Mouse (Mus musculus) ES-E14 (cell line): ENCODE measurements around the gene Emc4. TPM values are rescaled to one million over a fixed set of nuclear protein-coding genes. Genes with fewer than 3 reads are reported as not detected.

Experiments used
- DNase-seq: peaks from one replicate; pipeline ENCODE4 v3.0.0-alpha.2; 2013; ENCODE audit warnings: low read depth, low spot score
- H3K27ac ChIP-seq: 2 replicates; pipeline ENCODE4 v1.5.1; 2012; ENCODE audit warnings: low read depth, mild to moderate bottlenecking, low read length, moderate library complexity, mixed read lengths; ENCODE audit not compliant: poor library complexity, insufficient read depth, severe bottlenecking
- H3K36me3 ChIP-seq: 2 replicates; pipeline ENCODE4 v1.6.1; 2012; ENCODE audit warnings: mild to moderate bottlenecking, low read length, moderate library complexity, mixed read lengths; ENCODE audit not compliant: control insufficient read depth, poor library complexity, insufficient read depth, severe bottlenecking
- H3K4me1 ChIP-seq, 2 experiments: fragments of 150-350 bp in 1 of 2; sonication (generic) in 1 of 2; 2 replicates each; pipeline ENCODE4 v1.6.1; 2012; ENCODE audit warnings: low read length in 2 of 2, mild to moderate bottlenecking in 1 of 2, mixed read lengths in 1 of 2; ENCODE audit not compliant: control insufficient read depth in 2 of 2, insufficient read depth in 2 of 2, poor library complexity in 1 of 2
- H3K4me3 ChIP-seq, 2 experiments: fragments of 150-350 bp in 1 of 2; sonication (generic) in 1 of 2; 2 replicates each; pipeline ENCODE4 v1.5.1; 2012; ENCODE audit warnings: low read length in 2 of 2, low read depth in 1 of 2, mild to moderate bottlenecking in 1 of 2, mixed read lengths in 1 of 2; ENCODE audit not compliant: insufficient read depth in 1 of 2, poor library complexity in 1 of 2, severe bottlenecking in 1 of 2
- H3K9ac ChIP-seq: 2 replicates; pipeline ENCODE4 v1.6.1; 2012; ENCODE audit warnings: low read depth, mild to moderate bottlenecking, low read length, mixed read lengths; ENCODE audit not compliant: poor library complexity, insufficient read depth, severe bottlenecking
- H3K9me3 ChIP-seq: fragments of 150-350 bp; sonication (generic); 2 replicates; pipeline ENCODE4 v1.6.1; 2012; ENCODE audit warnings: low read depth, mild to moderate bottlenecking, low read length; ENCODE audit not compliant: control insufficient read depth, insufficient read depth
- CHD2 ChIP-seq: IDR thresholded peaks from 2 replicates; pipeline ENCODE4 v1.6.1; 2014; ENCODE audit warnings: mild to moderate bottlenecking, low read depth, low read length, inconsistent platforms
- HCFC1 ChIP-seq: IDR thresholded peaks from 2 replicates; pipeline ENCODE4 v1.6.1; 2012; ENCODE audit warnings: low read length, inconsistent platforms, borderline replicate concordance; ENCODE audit not compliant: insufficient read depth
- MAFK ChIP-seq: IDR thresholded peaks from 2 replicates; pipeline ENCODE4 v1.6.1; 2014; ENCODE audit warnings: mild to moderate bottlenecking, low read depth, low read length, inconsistent platforms; ENCODE audit not compliant: insufficient read depth
- ZC3H11A ChIP-seq: IDR thresholded peaks from 2 replicates; pipeline ENCODE4 v1.6.1; 2012; ENCODE audit warnings: low read depth, mild to moderate bottlenecking, inconsistent platforms, low read length, borderline replicate concordance
- ZNF384 ChIP-seq: IDR thresholded peaks from 2 replicates; pipeline ENCODE4 v1.6.1; 2012; ENCODE audit warnings: low read depth, low read length, inconsistent platforms
- in situ Hi-C, 2 experiments: fragments of 600-800 bp; cut with MboI; formaldehyde crosslinking; loops; one replicate each; pipeline ENCODE4 v1.15.1; 2025; ENCODE audit warnings: low sequenced_read_pairs in 2 of 2, inconsistent platforms in 1 of 2; ENCODE audit not compliant: unreplicated experiment in 2 of 2
- total RNA-seq: library from RNA; depleted of rRNA; stranded (reverse); fragments of 300-350 nt; gene quantifications from 2 replicates; pipeline ENCODE4 v1.2.3, GENCODE M21; 2012; rRNA removed

The Emc4 gene
- 138 and 153 TPM in 2 replicates for total RNA-seq

DNA sequence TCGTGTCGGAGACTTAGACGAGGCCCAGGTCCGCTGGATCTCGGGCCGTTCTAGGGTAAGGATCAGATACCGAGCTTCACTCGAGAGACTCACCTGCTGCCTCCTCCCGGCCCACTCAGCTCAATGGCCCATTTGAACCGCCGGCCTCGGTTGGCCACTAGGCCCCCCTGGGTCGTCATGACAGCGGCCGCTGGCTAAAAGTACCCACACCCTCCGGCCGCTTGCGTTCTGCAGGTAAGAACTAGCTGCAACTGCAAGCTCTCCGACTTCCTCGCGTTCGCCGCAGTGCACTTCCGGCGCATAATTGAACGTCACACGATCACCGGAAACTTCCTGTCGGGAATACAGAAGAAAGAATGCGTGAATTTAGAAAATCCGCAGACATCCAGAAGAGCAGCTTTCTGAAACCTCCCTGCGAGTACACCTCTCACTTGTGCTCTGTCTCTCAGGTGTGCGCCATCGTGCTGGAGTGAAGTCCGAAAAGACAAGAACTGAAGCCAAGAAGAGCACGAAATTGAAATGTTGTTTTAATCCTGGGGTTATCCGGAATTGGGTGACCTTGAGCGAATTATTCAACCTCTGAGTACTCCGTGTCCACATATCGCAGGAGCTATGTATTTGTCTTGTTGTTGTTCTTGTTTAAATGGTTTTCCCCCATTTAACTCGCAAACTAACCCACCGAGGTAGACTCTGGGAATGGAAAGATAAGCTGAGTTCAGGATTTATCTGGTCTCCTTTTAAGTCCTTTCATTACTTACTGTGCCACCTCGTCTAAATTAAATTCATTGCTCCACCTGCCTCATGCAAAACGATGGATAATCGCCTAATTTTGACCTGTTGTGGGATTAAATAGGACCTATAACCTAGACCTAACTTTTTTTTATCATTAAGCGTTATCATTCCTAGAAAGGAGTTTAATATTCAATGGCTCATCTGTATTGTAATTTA is at the start of gene Emc4:
Gene Emc4 (minus strand): TSS at position 302 of the 948 bp plus-strand sequence.
- peaks cover 0 to 7% of the 10 kb centered on the region in 2 experiments; a peak in 2 of 4 replicates for H3K4me1 ChIP-seq
- no peaks in the 10 kb centered on the region for H3K9me3 ChIP-seq
- in situ Hi-C loops: no loop called here
- TF ChIP-seq HCFC1: peak; percentile 82
- TF ChIP-seq CHD2: peak; percentile 42; the same call in 1 of the 2 replicates
- no peak for TF ChIP-seq ZC3H11A
- H3K27ac ChIP-seq: peak within 1 kb of the TSS; percentile 79
- H3K9ac ChIP-seq: peak within 1 kb of the TSS; percentile 84
- peak; percentile 90 for DNase-seq
- H3K36me3 ChIP-seq: peaks cover 9% of the 10 kb centered on the region
- H3K4me3 ChIP-seq: peak within 1 kb of the TSS; percentile 79 to 92

DNA sequence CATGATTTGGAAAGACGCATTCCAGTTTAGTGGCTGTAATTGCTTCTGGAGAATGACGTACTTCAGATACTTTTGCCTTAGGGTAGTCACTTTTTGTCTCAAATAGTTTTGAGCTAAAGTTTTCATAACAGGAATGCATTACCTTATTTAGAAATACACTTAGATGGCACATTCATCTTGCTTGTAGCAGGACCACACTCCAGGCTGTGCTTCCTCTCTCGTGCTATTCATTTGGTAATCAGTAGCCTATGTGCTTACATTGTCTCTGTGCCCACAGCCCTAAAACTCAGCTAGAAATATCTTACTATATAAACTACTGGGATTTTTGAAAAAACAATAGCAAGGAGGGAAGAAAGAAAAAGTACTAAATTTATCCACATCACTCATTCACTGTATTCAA is 39.2 kb upstream of the Emc4 start:
- no peak overlapping the region for H3K4me3 ChIP-seq
- TF ChIP-seq HCFC1 (no peak), MAFK (no peak), CHD2 (no peak), ZNF384 (no peak), ZC3H11A (no peak)
- H3K27ac ChIP-seq: no peak overlapping the region
- H3K9ac ChIP-seq: no peak overlapping the region
- peaks cover 4% of the 10 kb centered on the region for H3K36me3 ChIP-seq
- H3K4me1 ChIP-seq: no peaks in the 10 kb centered on the region
- in situ Hi-C loops: no loop called here
- no peaks in the 10 kb centered on the region for H3K9me3 ChIP-seq
- DNase-seq: no peak

DNA sequence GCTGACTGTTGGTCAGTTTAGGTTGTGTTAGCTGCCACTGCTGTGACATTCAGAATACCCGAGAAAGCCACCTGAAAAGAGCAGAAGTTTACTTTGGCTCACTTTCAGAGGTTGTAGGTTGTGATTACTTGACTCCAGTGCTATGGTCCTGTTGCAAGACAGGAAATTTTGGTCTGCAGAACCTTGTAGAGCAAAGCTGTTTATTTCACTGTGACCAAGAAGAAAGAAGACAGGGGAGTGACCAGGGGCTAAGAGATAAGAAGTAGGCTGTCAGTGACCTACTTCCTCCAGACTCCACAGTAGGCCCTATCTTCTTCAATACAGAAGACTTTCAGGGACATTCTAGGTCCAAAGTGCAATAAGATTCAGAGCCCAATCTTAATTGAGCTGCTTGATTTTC is 28.8 kb upstream of the Emc4 start:
- Histone ChIP-seq H3K4me3 (no peak overlapping the region), H3K9me3 (no peaks in the 10 kb centered on the region), H3K4me1 (peaks cover 0 to 5% of the 10 kb centered on the region in 2 experiments; a peak in 1 of 4 replicates), H3K27ac (no peak overlapping the region), H3K9ac (no peak overlapping the region), H3K36me3 (no peaks in the 10 kb centered on the region)
- TF ChIP-seq HCFC1: no peak
- no peak for DNase-seq
- in situ Hi-C loops: no loop called here

DNA sequence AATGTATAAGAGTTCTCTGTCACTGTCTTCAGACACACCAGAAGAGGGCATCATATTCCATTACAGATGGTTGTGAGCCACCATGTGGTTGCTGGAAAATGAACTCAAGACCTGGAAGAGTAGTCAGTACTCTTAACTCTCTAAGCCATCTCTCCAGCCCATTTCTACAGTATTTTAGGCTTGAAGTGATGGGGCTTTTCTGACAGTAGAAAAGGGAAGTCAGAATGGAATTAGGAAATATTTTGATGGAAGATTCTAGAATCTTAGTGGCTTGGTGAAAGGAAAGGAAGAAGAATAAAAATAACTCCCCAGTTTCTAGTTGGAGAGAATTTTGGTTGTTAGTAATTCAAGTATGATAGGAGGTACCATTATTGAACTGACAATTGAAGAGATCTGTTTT is 26.1 kb upstream of the Emc4 start:
- Histone ChIP-seq H3K4me1 (peaks cover 1 to 5% of the 10 kb centered on the region in 2 experiments; a peak in 1 of 4 replicates), H3K36me3 (no peaks in the 10 kb centered on the region), H3K27ac (no peak overlapping the region), H3K9me3 (no peaks in the 10 kb centered on the region), H3K9ac (no peak overlapping the region), H3K4me3 (no peak overlapping the region)
- TF ChIP-seq ZC3H11A: no peak
- TF ChIP-seq CHD2: no peak
- no peak for TF ChIP-seq MAFK
- TF ChIP-seq ZNF384: no peak
- no peak for TF ChIP-seq HCFC1
- in situ Hi-C loops: no loop called here
- DNase-seq: no peak

DNA sequence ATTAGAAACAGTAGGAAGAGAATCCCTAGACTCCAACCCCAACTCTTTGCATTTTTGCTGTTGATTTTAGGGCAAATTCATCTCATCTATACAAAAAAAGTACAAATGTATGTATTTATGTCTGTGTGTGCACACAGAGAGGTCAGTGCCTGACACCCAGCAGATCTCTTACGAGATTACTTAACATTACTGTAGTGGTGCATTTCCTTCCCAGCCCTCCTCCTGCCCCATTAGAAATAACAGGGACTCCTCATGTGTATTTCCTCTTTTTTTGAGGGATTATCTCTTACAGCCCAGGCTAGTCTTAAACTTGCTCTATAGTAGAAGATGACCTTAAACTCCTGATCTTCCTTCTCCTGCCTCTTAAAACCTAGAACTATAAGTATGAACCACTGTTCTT is 24.9 kb upstream of the Emc4 start:
- Histone ChIP-seq H3K27ac (no peak overlapping the region), H3K4me3 (no peak overlapping the region), H3K4me1 (peaks cover 1 to 5% of the 10 kb centered on the region in 2 experiments; a peak in 1 of 4 replicates), H3K9me3 (no peaks in the 10 kb centered on the region), H3K36me3 (no peaks in the 10 kb centered on the region), H3K9ac (no peak overlapping the region)
- DNase-seq: no peak
- in situ Hi-C loops: no loop called here
- TF ChIP-seq ZC3H11A (no peak), ZNF384 (no peak), CHD2 (no peak), HCFC1 (no peak), MAFK (no peak)
